11 mouse cellular contexts compared by ENCODE assay signal in genomic region chr8:93197685-93198525, GRCm38 (mm10). TPM values are rescaled to one million over a fixed set of nuclear protein-coding genes. Genes with fewer than 3 reads are reported as not detected.
DNase-seq lines count a peak whose midpoint lies in the region; ATAC-seq lines count a peak whose summit lies in the region.
"Had no signal": no experiment of that assay in that cellular context is flagged by ENCODE, and none has a peak within 500 bp of the region (broad histone marks: within the 10 kb centered on the region; RNA-seq: fewer than 3 reads in every experiment).

TSS of gene Ces1d (minus strand) at chr8:93197838.

- peak within 1 kb of the TSS; percentile 39 for H3K4me2 ChIP-seq in liver, embryonic 16.5 days (ENCODE audit: low read depth, low read length)
- H3K4me2 ChIP-seq: hindbrain, embryonic 12.5 days; midbrain, embryonic 12.5 days had no signal

- WGBS in liver, embryonic 16.5 days (ENCODE audit: insufficient replicate concordance), result 48% methylated on average over 8 of the region's 8 CpGs

- peak; percentile 84 for ATAC-seq in liver, embryonic 16.5 days (ENCODE audit: low read depth)

- H3K27ac ChIP-seq in liver, embryonic 16.5 days (ENCODE audit: low read length), result peak within 1 kb of the TSS; percentile 24; the same call in 1 of the 2 replicates
- H3K27ac ChIP-seq: hindbrain, embryonic 12.5 days; midbrain, embryonic 12.5 days had no signal

- peak; percentile 4 to 5 for DNase-seq in thymus, adult 18-20 months
- DNase-seq in thymus, postnatal 14 days, result no peak
- DNase-seq in gastrocnemius, postnatal 36 days, result peak; percentile 33 to 54
- DNase-seq in urinary bladder, postnatal 14 days (ENCODE audit: low spot score), result peak; percentile 61
- no peak for DNase-seq in layer of hippocampus, adult 18-20 months (ENCODE audit: low spot score in 2 of 2)
- DNase-seq in frontal cortex, postnatal 36 days (ENCODE audit: low spot score in 2 of 2), result no peak
- DNase-seq in left cerebral cortex, postnatal 10 days (ENCODE audit: extremely low spot score in 1 of 2, low spot score in 2 of 2), result no peak
- DNase-seq: cerebellum, adult 9-10 months had no signal

- no peaks in the 10 kb centered on the region for H3K27me3 ChIP-seq in liver, embryonic 16.5 days (ENCODE audit: control insufficient read depth, insufficient read depth, low read depth, low read length)
- H3K27me3 ChIP-seq: hindbrain, embryonic 12.5 days; midbrain, embryonic 12.5 days had no signal

- H3K36me3 ChIP-seq in liver, embryonic 16.5 days (ENCODE audit: control insufficient read depth, insufficient read depth), result no peaks in the 10 kb centered on the region
- H3K36me3 ChIP-seq: hindbrain, embryonic 12.5 days; midbrain, embryonic 12.5 days had no signal

- no peaks in the 10 kb centered on the region for H3K9me3 ChIP-seq in liver, embryonic 16.5 days (replicated peaks; ENCODE audit: control insufficient read depth, low read length)
- H3K9me3 ChIP-seq: hindbrain, embryonic 12.5 days; midbrain, embryonic 12.5 days had no signal

- peak within 1 kb of the TSS; percentile 7 for H3K4me3 ChIP-seq in liver, embryonic 16.5 days (ENCODE audit: low read depth, low read length)
- H3K4me3 ChIP-seq: hindbrain, embryonic 12.5 days; midbrain, embryonic 12.5 days had no signal

- peaks cover 3% of the 10 kb centered on the region; the same call in 1 of the 2 replicates for H3K4me1 ChIP-seq in liver, embryonic 16.5 days (ENCODE audit: control insufficient read depth, low read depth, low read length)
- H3K4me1 ChIP-seq: hindbrain, embryonic 12.5 days; midbrain, embryonic 12.5 days had no signal

- intact Hi-C loops in gastrocnemius, postnatal 36 days (cut with DNase I), result no loop called here
- intact Hi-C loops in left cerebral cortex, postnatal 10 days (cut with DNase I), result no loop called here

- H3K9ac ChIP-seq in liver, embryonic 16.5 days (ENCODE audit: low read depth, low read length), result no peak within 1 kb of the TSS
- H3K9ac ChIP-seq: hindbrain, embryonic 12.5 days; midbrain, embryonic 12.5 days had no signal

RNA-seq across cellular contexts. Expression of gene Ces1d, which starts in this region (rescaled TPM):
- total RNA-seq in gastrocnemius, postnatal 36 days (2021), result 10 to 100 TPM; 28.6 to 70.1 TPM
- 45.9 and 53.7 TPM in 2 replicates for polyA plus RNA-seq in liver, embryonic 16.5 days (2015; fragmentation: Nextera tagmentation; extraction: Ambion mirVana)
- under 1 TPM; 0.20 to 0.47 TPM for total RNA-seq in layer of hippocampus, adult 18-20 months (2021)
- total RNA-seq in left cerebral cortex, postnatal 10 days (2021), result not detected

Comparison
In these comparisons a context has a peak if more than half of its experiments do, and no peak if none do; other contexts are left out.
1. RNA of gene Ces1d (total RNA-seq): 28.6 to 70.1 TPM in gastrocnemius, postnatal 36 days; 0.20 to 0.47 TPM in layer of hippocampus, adult 18-20 months and not detected in left cerebral cortex, postnatal 10 days; every median in the first group is over 10 times any median in the second.
2. DNase-seq: peak in thymus, adult 18-20 months (2 of 2), gastrocnemius, postnatal 36 days (2 of 2) and urinary bladder, postnatal 14 days (single experiment); none in thymus, postnatal 14 days (single experiment), layer of hippocampus, adult 18-20 months (0 of 2), frontal cortex, postnatal 36 days (0 of 2) and left cerebral cortex, postnatal 10 days (0 of 2).